Mouse (Mus musculus) heart, postnatal 4 days (tissue): ENCODE data around the gene Ube2k. TPM values are rescaled to one million over a fixed set of nuclear protein-coding genes. Genes with fewer than 3 reads are reported as not detected.

Experiments
- DNase-seq: peaks from one replicate; pipeline ENCODE4 v3.0.0; 2021
- total RNA-seq, 2 experiments: library from RNA; stranded (reverse); gene quantifications; 2 replicates each; pipeline ENCODE4 v1.2.3; 2021

The Ube2k gene
- total RNA-seq, 2 experiments from 2014 or later: 84.6 to 87.0 TPM

GRCm38 (mm10) chr5:65538121-65538520, 1.1 kb downstream of the Ube2k start:
- no peak for DNase-seq

GRCm38 (mm10) chr5:65538829-65539228, 1.8 kb downstream of the Ube2k start:
- no peak for DNase-seq

- DNase-seq: no peak
Observed at GRCm38 (mm10) chr5:65539786-65540185, 2.8 kb downstream of the Ube2k start.

- DNase-seq: no peak
Observed at GRCm38 (mm10) chr5:65541889-65542288, 4.9 kb downstream of the Ube2k start.

GRCm38 (mm10) chr5:65543491-65543890, 6.5 kb downstream of the Ube2k start:
- no peak for DNase-seq

- DNase-seq: no peak
Observed at GRCm38 (mm10) chr5:65544616-65545015, 7.6 kb downstream of the Ube2k start.

- no peak for DNase-seq
Observed at GRCm38 (mm10) chr5:65549677-65550076, 12.6 kb downstream of the Ube2k start.

- DNase-seq: no peak
Observed at GRCm38 (mm10) chr5:65557109-65557508, 20.1 kb downstream of the Ube2k start.

- no peak for DNase-seq
Observed at GRCm38 (mm10) chr5:65561125-65561893, 24.3 kb downstream of the Ube2k start.

- DNase-seq: no peak
Observed at GRCm38 (mm10) chr5:65565486-65565885, 28.5 kb downstream of the Ube2k start.

GRCm38 (mm10) chr5:65574876-65575275, 37.8 kb downstream of the Ube2k start:
- no peak for DNase-seq

GRCm38 (mm10) chr5:65575896-65576295, 38.9 kb downstream of the Ube2k start:
- DNase-seq: no peak

GRCm38 (mm10) chr5:65578545-65578944, 41.5 kb downstream of the Ube2k start:
- no peak for DNase-seq

GRCm38 (mm10) chr5:65586291-65586690, 49.3 kb downstream of the Ube2k start:
- DNase-seq: no peak

- DNase-seq: no peak
Observed at GRCm38 (mm10) chr5:65590199-65590598, 53.2 kb downstream of the Ube2k start.

GRCm38 (mm10) chr5:65592421-65592820, 55.4 kb downstream of the Ube2k start:
- DNase-seq: no peak

- no peak for DNase-seq
Observed at GRCm38 (mm10) chr5:65599681-65600080, 62.6 kb downstream of the Ube2k start.

GRCm38 (mm10) chr5:65606820-65607219, 69.8 kb downstream of the Ube2k start:
- DNase-seq: no peak

- DNase-seq: no peak
Observed at GRCm38 (mm10) chr5:65609769-65610168, 72.7 kb downstream of the Ube2k start.

GRCm38 (mm10) chr5:65610541-65610940, 73.5 kb downstream of the Ube2k start:
- DNase-seq: no peak

GRCm38 (mm10) chr5:65613152-65613924, 76.3 kb downstream of the Ube2k start:
- DNase-seq: no peak

GRCm38 (mm10) chr5:65624340-65624739, 87.3 kb downstream of the Ube2k start:
- no peak for DNase-seq

GRCm38 (mm10) chr5:65638896-65639295, 101.9 kb downstream of the Ube2k start:
- no peak for DNase-seq
